Mouse (Mus musculus) cerebellum, adult 9-11 months (tissue): ENCODE results near the gene Sash1.
"Not testable (repeated sequence)": the region's sequence is repeated elsewhere in the genome, so short reads cannot be mapped to it uniquely, and the experiment has no call there.

Source experiments
- DNase-seq: peaks from one replicate; pipeline ENCODE4 v3.0.0; 2022

Gene Sash1

DNA sequence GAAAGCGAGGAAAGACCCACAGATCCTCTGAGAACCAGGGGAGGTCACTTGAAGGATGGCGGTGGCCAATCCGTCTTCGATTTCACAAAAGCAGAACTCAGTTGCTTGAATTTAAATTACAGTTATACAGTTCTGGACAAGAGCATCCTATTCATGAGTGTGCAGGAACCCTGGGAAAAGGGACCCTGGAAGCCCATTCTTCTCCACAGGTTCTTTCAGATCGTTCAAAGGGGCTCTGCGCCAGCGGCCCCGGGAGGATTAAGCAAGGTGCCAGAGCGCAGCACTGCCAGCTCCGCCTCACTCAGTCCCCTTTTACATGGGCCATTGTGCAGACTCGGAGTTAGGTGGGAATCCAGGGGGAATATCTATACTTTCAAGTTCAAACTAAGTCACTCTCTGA lies 136.3 kb downstream of the Sash1 start:
- no peak for DNase-seq

DNA sequence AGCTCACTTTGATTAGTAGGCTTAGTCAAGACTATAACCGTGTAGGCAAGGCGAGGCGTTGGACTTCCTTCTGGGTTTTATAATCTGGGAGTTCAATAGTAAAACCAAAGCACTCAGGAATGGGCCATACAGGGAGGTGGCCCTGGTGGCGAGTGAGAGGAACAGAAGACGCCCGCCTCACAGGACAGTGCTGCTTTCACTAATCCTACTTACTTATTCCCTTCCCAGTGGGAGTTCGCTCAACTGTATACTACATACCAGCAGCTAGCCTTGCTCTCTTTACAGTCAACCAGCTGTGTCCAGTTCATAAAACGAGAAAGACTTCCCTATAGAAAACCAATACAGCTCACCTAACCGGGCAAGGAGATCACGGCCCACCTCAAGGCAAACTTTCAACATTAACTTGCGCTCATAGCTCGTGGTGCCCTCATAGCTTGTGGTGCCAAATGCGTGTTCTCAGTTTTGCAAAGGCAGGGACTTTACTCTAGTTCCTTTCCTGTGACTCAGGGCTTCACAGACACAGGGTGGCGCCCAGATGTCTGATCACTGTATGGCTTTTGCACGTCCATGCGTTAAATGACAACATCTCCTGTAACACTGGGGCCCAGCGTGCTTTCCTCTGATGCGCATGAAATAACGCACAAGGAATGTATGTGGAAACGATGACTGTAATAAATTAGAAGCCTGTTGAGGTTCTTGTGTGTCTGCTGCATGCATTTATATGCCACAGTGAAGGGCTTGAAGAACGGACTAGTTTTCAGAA lies 138.2 kb downstream of the Sash1 start:
- no peak for DNase-seq

DNA sequence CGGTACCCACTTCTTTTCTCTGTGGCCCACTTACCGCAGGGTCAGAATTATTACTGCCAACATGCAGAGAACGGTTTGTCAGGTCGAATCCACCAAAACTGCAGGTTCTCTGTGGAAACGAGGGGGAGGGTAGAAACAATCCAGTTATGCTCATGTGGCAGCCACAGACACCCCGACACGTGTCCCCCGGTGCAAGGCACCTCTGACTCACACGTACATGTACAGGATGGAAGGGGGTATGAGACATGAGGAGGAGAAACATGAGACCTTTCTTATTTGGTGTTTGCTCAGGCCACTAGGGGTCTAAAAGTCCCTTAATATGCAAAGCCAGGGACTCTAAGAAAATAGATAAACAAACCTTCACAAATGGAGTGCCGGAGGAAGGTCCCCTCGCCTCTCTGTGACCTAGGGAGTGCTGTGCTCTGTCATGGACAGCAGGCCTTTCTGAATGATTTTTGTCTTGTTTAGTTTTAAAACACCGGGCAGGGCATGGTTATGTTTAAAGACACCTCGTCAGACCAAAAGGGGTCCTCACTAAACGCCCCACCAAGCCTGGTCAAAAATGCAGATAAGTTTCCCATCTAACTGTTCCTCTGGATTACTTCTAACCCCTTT lies 139.7 kb downstream of the Sash1 start:
- DNase-seq: no peak

DNA sequence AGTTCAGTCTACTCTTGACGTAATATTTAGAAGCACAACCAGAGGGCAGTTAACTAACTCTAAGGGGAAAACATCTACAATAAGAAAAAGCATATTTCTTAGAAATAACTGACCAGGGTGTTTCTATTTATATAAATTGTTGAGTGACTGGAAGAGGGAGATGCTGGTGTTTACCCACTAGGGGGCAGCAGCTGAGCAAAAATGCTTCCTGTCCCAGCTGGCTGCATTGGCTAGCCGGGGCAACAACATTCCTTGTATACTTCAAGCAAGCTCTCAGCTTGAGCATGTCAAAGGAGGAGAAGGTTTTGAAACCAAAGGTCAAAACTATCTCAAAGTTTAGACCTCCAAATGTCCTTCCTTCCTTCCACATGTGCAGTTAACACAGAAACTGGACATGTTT lies 143.0 kb downstream of the Sash1 start:
- no peak for DNase-seq

DNA sequence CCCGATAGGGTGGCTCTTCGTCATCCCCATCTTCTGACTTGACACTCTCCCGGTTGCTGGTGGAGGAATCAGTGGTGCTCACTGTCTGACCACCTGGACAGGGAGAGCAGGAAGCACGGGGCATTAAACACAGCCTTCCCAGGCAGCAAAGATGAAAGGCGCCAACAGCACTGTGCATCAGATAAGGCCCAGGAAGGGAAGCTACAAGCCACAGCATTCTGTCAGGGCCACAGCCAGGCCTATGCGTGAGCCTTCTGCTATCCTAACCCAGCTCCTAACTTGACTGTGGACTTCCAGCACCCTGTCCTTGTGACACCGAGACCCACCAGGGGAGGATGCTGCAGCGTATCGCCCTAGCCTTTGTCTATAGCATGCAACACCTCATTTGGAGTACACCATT lies 144.4 kb downstream of the Sash1 start:
- no peak for DNase-seq

DNA sequence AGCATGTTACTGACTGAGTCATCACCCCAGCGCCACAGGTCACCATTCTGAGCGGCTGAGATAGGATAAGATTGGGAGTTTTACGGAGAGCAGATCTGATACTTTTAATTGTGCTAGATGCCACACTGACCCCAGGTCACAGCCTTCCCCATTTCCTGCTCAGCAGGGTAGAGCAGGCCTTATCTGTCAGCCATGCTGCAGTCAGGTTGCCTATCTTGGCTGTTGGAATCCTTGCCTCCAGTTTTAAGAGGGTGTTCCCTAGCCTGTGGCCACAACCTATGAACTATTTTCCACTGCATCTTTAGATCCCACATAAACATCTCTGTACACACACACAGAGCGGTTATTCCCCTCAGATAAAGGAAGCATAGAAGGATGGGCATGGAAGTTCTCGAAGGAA lies 145.1 kb downstream of the Sash1 start:
- no peak for DNase-seq

DNA sequence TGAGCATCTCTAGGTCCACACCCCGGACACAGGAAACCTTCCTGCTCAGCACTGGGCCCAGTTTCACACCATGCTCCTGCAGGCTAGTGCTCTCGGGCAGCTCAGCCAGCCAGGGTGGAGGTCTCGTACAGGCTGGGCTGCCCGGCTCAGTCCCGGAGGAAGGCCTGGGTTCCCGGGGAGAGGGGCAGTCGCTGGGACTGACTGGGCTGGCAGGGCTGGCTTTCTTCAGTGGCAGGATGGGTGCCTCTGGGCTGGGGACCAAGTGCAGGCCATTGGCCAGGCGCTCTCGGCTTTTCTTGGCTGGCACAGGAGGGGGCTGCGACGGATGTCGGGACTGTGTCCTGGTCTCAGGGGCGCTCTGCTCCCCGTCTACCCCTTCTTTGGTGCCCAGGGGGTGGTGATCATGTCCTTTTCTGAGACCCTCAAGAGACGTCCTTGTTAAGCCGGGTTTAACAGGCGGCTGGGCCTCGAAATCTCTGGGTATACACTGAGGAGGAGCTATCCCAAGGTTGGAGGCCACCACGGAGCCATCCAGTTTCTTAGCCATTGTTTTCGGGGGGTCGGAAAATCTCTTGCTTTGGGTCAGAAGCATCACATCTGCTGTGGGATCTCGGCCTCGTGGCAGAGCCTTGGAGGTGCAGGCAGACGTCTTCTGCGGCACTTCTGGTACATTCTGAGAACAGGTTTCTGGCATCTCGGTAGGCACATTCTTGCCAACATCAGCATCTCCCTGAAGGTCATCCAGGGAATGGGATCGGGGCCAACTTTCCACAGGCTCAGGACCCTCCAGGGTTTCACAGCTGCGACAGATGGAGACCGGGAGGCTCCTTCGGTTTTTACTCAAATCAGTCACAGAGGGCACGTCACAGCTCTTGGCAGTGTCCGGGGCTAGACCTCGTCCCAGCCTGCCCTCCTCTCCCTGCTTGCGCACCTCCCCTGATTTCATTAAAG lies 156.2 kb downstream of the Sash1 start:
- DNase-seq: no peak

DNA sequence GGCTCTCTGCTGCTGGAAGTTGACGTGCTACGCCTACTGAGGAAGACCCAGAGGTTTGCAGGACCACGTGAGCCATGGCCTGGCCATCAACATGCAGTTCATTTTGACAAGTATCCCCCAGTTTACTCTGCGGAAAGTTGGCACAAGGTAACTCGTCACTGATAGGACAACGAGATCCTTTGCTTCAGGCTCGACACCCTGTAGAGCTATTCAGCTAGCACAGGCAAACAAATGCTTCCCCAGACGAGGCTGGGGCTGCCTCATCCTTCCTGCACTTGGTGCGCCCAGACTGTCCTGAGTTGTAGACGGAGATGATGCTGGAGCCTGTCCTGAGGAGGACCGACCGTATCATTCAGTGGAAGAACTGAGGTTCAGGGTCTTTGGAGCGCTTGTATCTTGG lies 166.5 kb downstream of the Sash1 start:
- DNase-seq: no peak

DNA sequence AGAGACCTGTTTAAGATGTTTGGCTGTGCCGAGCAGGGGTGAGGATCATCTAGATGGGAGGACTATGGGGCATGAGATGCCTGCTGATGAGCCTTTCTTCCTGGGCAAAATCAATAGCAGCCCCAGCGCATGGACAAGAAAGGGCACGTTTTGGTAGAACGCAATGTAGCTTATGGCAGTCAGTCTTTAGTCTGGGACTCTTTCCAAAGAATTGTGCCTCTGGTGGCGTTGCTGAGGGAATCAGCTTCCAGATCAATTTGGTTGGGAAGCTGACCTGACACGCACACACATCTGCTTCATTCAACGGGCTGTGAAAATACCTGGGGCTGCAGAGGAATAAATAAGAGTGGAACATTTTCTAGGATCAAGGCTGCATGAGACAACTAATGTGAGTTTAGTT lies 167.0 kb downstream of the Sash1 start:
- DNase-seq: no peak

DNA sequence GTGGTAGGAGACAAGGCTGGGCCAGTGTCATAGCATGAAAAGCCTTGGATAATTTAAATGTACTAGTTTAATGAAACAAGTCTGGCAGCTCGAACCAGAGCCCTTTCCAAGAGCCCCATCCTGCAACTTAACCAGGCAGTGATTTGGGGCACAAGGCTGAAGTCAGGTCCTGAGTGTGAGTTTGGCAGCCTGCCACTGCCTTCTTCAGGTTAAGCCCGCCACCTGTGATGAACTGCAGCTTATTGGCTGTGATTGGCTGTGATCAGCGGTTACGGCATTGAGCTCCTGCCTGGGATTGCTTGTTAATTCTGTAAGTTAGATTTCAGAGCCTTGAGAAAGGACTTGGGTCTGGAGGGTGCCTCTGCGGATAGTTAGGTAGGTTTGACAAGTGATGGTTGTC lies 168.7 kb downstream of the Sash1 start:
- no peak for DNase-seq

DNA sequence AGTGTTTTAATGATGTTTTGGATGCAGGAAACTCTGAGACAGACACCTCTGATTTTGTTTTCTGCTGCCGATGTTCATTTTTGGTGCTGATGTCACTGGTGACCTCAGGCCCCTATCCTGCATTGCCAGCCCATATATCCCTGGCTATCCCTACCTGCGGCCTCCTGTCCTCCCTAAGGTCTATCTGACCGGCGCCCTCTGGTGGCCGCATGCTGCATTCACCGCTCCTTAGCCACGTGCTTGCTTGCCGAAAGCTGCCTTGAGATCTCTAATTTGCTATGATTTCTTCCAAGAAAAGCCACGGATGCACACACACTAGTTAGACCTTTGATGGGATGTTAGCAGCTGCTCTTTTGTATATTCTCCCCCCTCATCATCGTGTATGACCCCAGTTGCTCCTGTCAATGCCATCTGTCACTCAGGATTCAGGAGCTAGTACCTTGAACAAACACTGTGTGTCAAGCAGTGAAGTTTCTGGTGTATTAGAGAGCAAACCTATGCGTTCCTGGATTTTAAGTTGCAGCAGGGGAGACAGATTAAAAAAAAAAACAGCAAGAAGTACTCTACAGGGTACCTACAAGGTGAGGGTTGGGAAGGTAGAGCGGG lies 170.1 kb downstream of the Sash1 start:
- DNase-seq: peak; percentile 53

DNA sequence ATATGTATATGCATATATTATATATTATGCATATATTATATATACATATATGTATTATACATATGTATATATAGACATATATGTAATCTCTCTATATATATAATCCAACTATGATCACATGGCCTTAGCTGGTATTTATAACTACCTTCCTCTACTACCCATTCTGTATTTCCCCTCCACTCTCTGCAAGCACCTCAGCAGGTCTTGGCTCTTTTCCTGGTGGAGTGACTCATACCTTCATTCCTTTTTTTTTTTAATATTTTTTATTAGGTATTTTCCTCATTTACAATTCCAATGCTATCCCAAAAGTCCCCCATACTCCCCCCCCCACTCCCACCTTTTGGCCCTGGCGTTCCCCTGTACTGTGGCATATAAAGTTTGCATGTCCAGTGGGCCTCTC lies 189.2 kb downstream of the Sash1 start:
- DNase-seq: not testable (repeated sequence)

DNA sequence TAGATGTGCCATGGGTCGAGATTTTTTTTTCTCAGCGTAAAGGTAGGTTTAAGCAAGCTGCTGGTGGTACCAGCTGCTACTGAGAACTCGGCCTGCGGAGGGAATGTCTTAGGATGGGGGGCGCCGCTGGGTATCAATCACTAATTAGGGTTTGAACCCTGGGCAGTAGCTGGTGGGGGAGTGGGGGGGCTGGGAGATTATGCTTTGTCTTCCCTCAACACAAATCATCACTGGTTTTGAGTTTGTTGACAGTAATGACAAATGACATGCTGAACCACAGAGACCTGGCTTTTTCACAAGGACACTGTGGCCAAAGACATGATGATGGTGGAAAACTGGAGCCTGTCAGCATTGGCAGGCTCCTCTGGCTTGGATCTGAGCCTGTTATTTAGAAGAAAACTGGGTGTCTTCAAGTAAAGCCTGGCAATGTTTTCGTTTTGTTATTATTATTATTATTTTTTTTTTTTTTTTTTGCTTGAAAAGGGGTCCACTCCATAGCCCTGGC lies 191.8 kb downstream of the Sash1 start:
- no peak for DNase-seq

DNA sequence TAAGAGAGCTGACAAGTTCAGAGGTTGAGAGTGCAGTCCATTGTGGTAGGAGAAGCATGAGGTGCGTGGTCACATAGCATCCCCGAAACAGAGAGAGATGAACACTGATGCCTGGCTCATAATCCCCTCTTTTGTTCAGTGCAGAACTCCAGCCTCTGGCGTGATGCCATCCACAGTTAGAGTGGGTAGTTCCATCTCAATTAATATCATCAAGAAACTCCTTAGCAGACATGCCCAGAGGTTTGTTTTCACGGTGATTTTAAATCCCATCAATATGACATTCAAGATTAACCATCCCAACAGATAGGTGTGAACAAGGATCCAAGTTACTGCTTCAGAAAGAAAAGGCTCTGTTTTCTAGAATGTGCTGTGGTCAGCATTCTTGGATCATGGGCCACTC lies 192.3 kb downstream of the Sash1 start:
- no peak for DNase-seq

DNA sequence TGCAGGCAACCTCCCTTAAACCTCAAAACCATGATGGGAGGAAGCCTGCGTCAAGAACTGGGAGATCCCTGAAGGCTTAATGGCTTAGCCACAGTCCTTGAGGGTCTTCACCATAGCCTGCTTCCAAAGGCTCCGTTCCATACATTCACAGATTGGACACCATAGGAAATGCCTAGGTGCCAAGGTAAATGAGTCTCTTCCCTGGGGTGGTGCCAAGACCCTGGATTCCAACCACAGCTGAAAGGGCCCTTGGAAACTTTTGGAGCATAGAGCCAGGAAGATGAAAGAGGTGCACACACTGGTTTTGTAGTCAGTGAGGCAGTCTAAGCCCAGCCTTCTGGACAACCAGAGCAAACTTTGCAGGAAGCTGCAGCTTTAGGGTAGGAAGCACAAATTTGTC lies 193.3 kb downstream of the Sash1 start:
- no peak for DNase-seq

DNA sequence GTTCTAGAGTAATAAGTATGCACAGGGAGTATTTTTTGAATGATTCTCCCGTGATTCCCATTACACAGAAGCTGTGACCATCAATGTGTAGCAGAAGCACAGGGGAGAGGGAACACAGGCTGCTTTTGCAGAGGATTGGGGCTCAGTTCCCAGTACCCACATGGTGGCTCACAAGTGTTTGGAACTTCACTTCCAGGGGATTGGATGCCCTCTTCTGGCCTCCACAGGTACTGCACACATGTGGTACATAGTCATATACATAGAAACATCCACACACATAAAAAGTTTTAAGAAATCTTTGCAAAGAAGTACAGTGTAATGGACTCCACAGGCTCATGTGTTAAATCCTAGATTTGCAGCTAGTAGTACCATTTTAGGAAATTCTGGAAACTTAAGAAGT lies 199.7 kb downstream of the Sash1 start:
- DNase-seq: no peak

DNA sequence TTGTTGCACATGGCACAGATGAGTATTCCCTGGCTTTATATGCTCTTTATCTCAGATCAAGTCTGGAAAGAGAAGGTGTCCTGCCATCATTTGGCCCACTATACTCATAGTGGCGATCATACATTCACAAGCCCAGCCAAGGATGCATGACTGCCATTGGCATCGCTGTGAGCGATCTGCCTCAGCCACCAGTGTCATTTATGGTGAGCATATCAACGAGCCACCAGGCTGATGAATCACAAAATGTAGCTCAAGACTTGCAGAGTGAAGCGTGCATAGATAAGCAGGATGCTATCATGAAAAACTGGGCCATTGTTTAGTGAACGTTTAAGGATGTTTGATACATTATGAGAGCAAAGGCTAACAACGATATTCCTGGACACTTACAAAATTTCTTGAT lies 200.6 kb downstream of the Sash1 start:
- no peak for DNase-seq

DNA sequence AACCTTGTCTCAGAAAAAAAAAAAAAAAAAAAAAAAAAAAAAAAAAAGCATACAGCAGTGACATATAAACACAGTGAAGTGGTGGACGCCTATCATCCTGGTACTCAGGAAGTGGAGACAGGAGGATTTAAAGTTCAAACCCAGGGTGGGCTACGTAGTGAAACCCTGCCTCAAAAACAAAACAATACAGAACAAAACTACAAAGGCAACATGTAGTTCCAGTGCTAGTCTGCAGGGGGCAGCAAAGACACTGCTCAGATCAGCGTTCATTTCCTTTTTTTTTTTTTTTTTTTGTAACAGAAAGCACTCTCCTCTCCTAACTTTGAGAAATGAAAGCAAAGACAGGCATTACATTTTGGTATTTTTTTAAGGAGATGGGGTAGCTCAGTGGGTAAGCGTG lies 203.0 kb downstream of the Sash1 start:
- peak; percentile 7 for DNase-seq

DNA sequence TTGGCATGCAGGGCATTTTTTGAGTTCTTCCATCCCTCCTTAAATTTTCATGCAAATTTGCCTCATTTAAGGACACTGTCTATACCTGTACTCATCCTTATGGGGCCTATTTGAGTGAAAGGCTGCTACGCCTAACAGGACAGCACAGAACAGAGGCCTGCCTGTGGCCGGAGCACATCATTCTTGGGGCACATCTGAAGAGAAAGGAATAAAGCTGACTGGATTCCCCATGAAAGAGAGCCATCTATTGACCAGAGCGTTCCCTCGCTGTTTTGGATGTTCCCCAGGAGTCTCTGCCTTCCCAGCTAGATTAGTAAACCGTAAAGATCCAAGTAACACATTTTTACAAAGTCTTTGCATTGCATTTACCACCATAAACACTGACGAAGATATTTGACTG lies 203.5 kb downstream of the Sash1 start:
- DNase-seq: no peak

DNA sequence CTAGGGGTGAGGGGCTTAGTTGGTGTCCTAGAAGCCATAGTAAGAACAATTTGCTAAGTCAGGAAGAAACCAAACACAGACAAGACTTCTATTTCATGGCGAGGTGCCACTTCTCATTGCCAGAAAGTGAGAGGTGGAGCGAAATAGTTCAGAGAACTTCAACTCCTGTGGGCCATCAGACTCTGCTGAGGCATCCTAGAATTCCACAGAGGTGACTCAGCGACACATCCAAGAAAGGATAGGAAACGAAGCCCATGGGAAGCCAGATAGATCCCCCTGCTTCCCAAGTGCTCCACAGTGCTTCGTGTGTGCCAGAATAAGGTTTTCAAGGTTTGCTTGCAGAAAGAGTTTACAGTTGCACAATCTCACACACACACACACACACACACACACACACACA lies 209.1 kb downstream of the Sash1 start:
- no peak for DNase-seq
